Mouse (Mus musculus): Measurements from ENCODE around the gene Retnla.

The Retnla gene

DNA sequence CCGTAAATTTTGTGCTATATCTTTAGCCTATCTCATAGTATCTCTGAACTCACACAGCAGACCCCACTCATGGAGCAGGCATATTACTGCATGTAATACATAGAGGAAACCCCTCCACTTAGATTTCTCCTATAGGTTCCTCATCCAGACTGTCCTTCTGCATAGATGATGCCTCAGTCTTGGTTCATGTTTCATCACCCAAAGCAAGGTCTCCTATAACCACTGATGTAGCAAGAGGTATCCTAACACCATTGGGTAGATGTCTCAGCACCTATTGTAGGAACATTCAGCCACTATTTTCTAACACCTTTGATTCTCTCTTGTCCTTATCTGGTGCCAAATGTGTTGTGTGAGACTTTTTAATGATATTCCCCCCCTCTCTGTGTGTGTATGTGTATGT, 29.4 kb downstream of the Retnla start:
- in situ Hi-C loops (cut with MboI; ENCODE audit: low pct_unique_long_range_greater_than_20kb in 1 of 2, low sequenced_read_pairs in 2 of 2, unreplicated experiment in 1 of 2): no loop called here

DNA sequence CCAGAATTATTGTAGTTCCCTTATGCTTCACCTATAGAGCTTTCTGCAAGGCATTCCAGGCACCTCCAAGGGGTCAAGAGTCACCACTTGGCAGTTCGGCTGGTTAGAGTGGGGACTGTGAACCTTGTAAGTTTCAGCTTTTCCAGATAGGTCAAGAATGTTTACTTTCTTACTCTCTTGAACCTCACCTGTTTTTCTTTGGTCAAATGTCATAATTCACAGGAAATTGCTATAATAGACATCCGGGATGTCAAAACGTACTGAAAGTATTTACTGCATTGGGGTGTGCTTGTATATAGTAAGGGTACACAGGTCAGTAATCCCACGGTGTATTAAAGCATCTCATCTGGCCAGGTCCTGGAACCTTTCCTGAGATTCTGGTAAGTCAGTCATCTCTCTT, 30.0 kb downstream of the Retnla start, which contains the start of gene Retnlg:
Gene Retnlg, plus strand, starts transcription at position 301 of the 400 bp plus-strand sequence.
- in situ Hi-C loops (cut with MboI; ENCODE audit: low pct_unique_long_range_greater_than_20kb in 1 of 2, low sequenced_read_pairs in 2 of 2, unreplicated experiment in 1 of 2): no loop called here

DNA sequence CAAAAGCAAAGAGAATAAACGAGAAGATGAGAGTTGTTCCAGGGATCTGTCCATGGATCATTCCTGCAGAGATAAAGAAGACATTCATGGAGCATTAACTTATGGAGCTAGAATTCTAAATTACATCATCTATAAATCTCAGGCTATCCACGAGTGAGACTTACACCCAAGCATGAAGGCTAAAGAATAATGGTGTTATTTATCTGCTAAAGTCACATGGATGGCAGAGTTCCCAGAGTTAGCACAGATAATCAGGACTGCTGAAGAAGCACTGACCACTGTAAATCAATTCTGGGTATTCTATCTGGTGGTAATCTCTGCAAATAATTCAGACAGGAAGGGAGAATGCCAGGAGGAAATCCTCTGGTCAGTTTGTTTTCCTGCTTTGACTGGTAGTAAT, 48.4 kb downstream of the Retnla start:
- in situ Hi-C loops (cut with MboI; ENCODE audit: low pct_unique_long_range_greater_than_20kb in 1 of 2, low sequenced_read_pairs in 2 of 2, unreplicated experiment in 1 of 2): no loop called here
